Mouse (Mus musculus) bone marrow macrophage, adult 2 months (primary cell): ENCODE measurements around the gene Ifrd1. TPM values are rescaled to one million over a fixed set of nuclear protein-coding genes. Genes with fewer than 3 reads are reported as not detected.
"Not testable (repeated sequence)": the region's sequence is repeated elsewhere in the genome, so short reads cannot be mapped to it uniquely, and the experiment has no call there.

Experiments used
- H3K27ac ChIP-seq: 2 replicates; pipeline ENCODE4 v1.5.1; 2012; ENCODE audit warnings: low read depth, low read length; ENCODE audit not compliant: insufficient read depth
- H3K4me1 ChIP-seq: 2 replicates; pipeline ENCODE4 v1.6.1; 2012; ENCODE audit warnings: low read length; ENCODE audit not compliant: control insufficient read depth, insufficient read depth
- H3K4me3 ChIP-seq: 2 replicates; pipeline ENCODE4 v1.5.1; 2012; ENCODE audit warnings: mild to moderate bottlenecking, low read length, moderate library complexity; ENCODE audit not compliant: insufficient read depth
- CTCF ChIP-seq: IDR thresholded peaks from 2 replicates; pipeline ENCODE4 v1.5.1; 2012; ENCODE audit warnings: low read depth, mild to moderate bottlenecking, low read length, moderate library complexity
- POLR2A ChIP-seq: IDR thresholded peaks from 2 replicates; pipeline ENCODE4 v1.6.1; 2012; ENCODE audit warnings: mild to moderate bottlenecking, low read depth, low read length, borderline replicate concordance
- polyA plus RNA-seq: library from polyadenylated mRNA; stranded (reverse); fragments of >200 nt; gene quantifications from 2 replicates; pipeline ENCODE4 v1.2.4, GENCODE M21; 2012; ENCODE audit not compliant: missing spikeins, insufficient read depth, insufficient read length

The Ifrd1 gene
- polyA plus RNA-seq, 1 experiment = 46.0 TPM

- TF ChIP-seq CTCF (peak; percentile 75), POLR2A (no peak)
These were observed 48.4 kb downstream of the Ifrd1 start for GRCm38 (mm10) chr12:40199795-40200402.

GRCm38 (mm10) chr12:40199302-40199701 is 49.0 kb downstream of the Ifrd1 start, which contains the start of gene Lsmem1:
Gene Lsmem1 (minus strand): TSS chr12:40199490.
- no peak within 1 kb of the TSS for H3K4me3 ChIP-seq
- no peaks in the 10 kb centered on the region for H3K4me1 ChIP-seq
- H3K27ac ChIP-seq = no peak within 1 kb of the TSS
- no peak for TF ChIP-seq POLR2A
- no peak for TF ChIP-seq CTCF

More at GRCm38 (mm10) chr12:40199795-40200402, 48.4 kb downstream of the Ifrd1 start:
- Histone ChIP-seq H3K4me3 (no peak overlapping the region), H3K4me1 (no peaks in the 10 kb centered on the region), H3K27ac (no peak overlapping the region)

- TF ChIP-seq POLR2A (no peak), CTCF (no peak)
- no peak overlapping the region for H3K27ac ChIP-seq
- no peaks in the 10 kb centered on the region for H3K4me1 ChIP-seq
- H3K4me3 ChIP-seq = no peak overlapping the region
These were observed 49.9 kb downstream of the Ifrd1 start for GRCm38 (mm10) chr12:40198427-40198826.

- no peak for TF ChIP-seq POLR2A
- TF ChIP-seq CTCF = no peak
- no peaks in the 10 kb centered on the region for H3K4me1 ChIP-seq
- H3K4me3 ChIP-seq = no peak overlapping the region
- no peak overlapping the region for H3K27ac ChIP-seq
These were observed 50.3 kb downstream of the Ifrd1 start for GRCm38 (mm10) chr12:40198019-40198418.

GRCm38 (mm10) chr12:40197511-40197910 is 50.8 kb downstream of the Ifrd1 start:
- TF ChIP-seq CTCF (no peak), POLR2A (no peak)
- H3K4me3 ChIP-seq = no peak overlapping the region
- no peak overlapping the region for H3K27ac ChIP-seq
- no peaks in the 10 kb centered on the region for H3K4me1 ChIP-seq

- TF ChIP-seq POLR2A (no peak), CTCF (no peak)
- H3K4me1 ChIP-seq = no peaks in the 10 kb centered on the region
- no peak overlapping the region for H3K27ac ChIP-seq
- no peak overlapping the region for H3K4me3 ChIP-seq
These were observed 62.8 kb downstream of the Ifrd1 start for GRCm38 (mm10) chr12:40185474-40185873.

- Histone ChIP-seq H3K27ac (no peak overlapping the region), H3K4me1 (no peaks in the 10 kb centered on the region), H3K4me3 (no peak overlapping the region)
- TF ChIP-seq POLR2A = no peak
- peak; percentile 47; the same call in 1 of the 2 replicates for TF ChIP-seq CTCF
These were observed 71.2 kb downstream of the Ifrd1 start for GRCm38 (mm10) chr12:40177089-40177488.

- Histone ChIP-seq H3K4me1 (0 out of 2 replicates have a peak, but pooled peaks cover 3% of the 10 kb centered on the region), H3K27ac (no peak overlapping the region), H3K4me3 (no peak overlapping the region)
- no peak for TF ChIP-seq CTCF
- TF ChIP-seq POLR2A = no peak
These were observed 72.1 kb downstream of the Ifrd1 start for GRCm38 (mm10) chr12:40176158-40176557.

- not testable (repeated sequence) for H3K4me3 ChIP-seq, H3K27ac ChIP-seq, H3K4me1 ChIP-seq
These were observed 73.1 kb downstream of the Ifrd1 start for GRCm38 (mm10) chr12:40175171-40175570.

GRCm38 (mm10) chr12:40171637-40172036 is 76.7 kb downstream of the Ifrd1 start:
- no peak for TF ChIP-seq POLR2A
- no peak for TF ChIP-seq CTCF
- Histone ChIP-seq H3K4me3 (no peak overlapping the region), H3K4me1 (0 out of 2 replicates have a peak, but pooled peaks cover 3% of the 10 kb centered on the region), H3K27ac (no peak overlapping the region)
